Mouse (Mus musculus): ENCODE data around the gene Sytl2. TPM values are rescaled to one million over a fixed set of nuclear protein-coding genes. Genes with fewer than 3 reads are reported as not detected.

Gene Sytl2
- total RNA-seq, 1 experiment from 2014 or later, result 4.2 TPM

DNA sequence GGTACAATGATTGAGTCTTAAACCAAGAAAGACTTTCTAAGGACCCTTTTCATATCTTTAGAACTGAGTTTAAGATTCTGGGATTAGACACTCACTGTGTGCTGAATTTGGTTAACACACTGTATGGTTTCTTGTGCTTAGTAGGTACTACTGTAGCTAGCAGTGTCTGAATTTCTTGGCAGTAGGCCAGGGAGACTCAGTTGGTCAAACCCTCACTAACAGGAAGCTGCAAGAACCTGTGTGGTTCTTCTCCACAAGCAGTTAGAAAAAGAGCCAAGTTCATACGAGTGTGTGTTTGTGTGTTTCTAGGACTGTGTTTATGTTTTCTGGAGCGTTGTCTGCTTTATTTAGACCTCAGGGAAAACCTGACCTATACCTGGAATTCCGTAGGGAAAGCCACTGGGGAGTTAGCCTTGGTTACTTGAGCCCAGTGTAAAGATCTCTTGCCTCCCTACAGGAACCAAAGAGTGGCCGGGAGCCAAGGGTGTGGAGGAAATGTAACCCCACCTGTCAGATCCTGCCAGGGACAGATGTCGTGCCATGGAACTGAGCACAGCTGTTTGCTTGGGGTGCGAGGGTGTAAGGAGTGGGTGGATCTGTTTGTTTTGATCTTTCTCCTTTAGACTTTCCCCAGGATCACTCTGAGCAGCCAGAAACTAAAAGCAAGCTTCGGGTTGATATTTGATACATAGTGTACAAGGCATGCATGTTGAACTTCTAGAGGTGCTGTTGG, 10.3 kb downstream of the Sytl2 start:
- no peak for DNase-seq

DNA sequence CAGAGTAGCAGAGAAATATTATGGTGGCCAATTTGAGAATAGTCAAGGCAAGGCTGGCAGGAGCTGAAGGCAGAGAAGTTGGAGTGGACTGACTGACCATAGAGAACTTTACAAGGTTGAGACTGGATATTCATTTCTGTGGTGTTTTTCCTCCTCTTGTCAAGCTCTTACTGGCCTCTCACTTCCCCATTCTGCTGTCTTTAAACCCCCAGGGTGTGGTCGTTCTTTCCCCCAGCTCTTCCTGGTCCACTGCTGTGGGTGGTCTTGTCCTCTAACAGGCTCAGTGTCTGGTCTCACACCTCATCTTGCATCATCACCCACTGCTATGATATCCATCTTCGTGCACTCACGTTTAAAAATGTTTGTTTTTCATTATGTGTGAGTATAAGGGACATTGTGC, 11.4 kb downstream of the Sytl2 start:
- DNase-seq, result no peak

DNA sequence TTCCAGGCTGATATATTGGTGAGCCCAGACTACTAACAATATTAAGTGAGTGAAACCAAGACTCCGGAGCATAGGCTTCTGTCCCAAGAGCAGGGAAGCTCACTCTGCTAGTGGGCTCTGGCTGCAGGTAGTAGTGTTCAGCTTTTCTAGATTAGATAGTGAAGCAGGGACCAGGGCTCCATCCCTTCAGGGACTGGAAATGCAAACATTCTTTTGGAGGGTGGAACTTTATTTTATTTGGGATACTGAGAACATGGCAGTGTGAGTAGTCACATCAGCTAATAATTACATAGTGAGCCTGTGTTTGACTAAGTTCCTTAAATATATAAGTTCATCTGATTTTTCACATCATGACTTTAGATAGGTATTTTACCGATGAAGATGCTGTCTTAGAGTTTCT, 14.8 kb downstream of the Sytl2 start:
- DNase-seq, result no peak

DNA sequence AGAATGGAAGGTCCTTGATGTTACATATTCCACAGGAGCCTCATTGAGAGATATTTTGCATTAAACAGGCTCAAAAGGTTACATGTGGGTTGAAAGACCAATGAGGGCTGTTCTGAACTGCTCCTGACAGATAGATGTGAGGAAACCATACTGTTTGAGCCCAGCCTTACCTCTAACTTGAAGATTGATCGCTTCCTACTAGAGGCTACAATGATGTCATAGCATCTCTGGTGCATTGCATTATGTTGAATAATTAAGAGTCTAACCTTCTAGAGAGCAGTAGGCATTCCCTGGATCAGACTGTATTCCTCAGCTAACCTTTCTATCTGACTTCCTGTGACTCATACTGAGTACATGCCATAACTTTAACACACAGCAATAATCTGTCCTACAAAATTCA, 17.4 kb downstream of the Sytl2 start:
- DNase-seq, result no peak

DNA sequence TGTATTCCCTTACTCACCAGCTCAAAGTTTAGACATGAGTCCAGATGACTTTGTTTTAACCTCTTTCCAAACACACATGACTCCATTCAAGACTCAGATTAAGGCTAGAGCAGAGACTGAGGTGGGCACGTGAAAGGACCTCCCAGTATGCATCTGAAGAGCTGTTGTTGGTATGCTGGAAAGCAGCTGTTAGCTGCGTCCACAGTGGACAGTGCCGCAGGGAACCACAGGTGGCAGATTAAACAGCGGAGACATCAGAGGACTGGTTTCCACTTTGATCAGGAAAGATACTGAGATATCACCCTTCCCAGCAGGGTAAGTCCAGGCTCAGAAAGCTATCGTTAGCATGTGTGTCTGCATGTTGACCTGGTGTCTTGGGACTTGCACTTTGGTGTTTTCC, 18.1 kb downstream of the Sytl2 start:
- no peak for DNase-seq

DNA sequence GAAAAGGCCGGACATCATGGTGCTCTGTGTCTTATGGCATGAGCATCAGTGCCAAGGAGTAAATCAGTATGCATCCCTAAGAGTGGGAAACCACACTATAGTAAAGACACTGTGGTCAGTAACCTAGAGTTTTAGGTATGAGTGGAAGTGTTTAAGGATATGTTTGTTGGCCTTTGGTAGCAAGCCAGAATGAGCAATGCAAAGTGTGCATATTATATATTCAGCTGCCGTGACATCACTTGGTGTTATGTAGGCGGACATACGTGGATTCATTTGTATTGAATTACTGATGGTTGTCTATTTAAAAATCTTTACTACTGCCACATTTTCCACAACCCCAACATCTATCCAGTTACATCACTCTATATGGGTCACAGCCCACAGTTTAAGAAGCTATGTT, 23.1 kb downstream of the Sytl2 start:
- DNase-seq, result no peak

DNA sequence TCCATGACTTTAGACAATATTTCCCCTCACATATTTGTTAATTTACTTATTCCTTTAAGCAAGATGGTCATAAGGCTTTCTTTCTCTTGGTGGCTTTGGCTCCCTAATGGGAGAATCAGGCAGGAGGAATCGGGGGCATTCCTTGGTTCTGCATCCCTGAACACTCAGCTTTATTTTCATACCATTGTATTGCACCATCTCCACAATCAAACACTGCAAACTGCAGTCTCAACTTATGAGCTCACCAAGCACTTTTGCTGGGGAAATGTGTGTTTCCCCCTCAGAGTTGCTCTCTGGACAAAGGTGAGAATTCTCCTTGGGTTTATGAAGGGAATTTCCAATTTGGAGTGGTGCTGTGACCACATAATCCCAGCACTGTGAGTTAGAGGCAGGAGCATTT, 28.1 kb downstream of the Sytl2 start:
- DNase-seq, result no peak

DNA sequence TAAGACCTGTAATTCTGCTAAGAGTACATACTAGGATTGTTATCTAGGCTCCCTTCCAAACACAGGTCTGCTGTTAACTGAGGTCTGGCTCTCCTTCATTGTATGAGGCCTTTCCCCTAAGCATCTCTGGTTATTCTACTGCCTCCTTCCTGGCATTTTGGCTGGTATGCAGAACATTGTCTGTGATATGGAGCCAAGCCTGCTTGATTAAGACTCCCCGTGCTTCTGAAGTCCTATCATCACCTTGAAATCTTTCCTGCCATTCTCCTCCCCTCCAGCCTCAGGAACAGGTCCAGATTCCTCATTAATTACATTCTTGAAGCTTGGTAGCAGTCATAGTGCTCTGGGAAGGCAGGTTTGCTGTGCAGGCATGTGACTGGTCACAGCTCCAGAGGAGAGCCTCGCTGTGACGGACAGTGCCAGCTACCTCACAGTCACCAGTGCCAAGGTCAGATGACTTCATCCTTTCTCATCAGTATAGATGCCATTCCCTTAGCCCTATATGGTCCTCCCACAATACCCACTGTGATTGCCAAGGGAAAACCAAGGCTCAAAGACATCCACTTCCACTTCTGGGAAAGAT, 30.5 kb downstream of the Sytl2 start:
- peak; percentile 12 for DNase-seq

DNA sequence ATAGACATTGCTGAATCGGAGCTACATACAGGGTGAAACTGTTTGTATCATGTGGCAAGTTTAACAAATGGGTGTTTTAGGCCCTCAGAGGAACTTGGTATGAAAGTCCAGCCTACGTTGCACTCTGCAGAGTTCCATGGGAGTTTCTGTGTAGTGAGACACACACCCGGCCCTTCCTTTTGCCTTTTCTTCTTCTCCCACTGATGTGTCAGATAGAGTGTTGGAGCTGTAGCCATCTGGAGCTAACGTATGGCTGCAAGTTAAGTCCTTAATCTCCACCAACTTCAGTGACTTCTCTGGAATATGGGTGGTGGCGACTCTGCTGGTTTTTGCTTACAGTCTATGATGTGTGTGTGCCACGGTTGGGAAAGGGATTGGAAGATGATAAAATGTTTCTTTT, 32.3 kb downstream of the Sytl2 start:
- DNase-seq, result no peak

DNA sequence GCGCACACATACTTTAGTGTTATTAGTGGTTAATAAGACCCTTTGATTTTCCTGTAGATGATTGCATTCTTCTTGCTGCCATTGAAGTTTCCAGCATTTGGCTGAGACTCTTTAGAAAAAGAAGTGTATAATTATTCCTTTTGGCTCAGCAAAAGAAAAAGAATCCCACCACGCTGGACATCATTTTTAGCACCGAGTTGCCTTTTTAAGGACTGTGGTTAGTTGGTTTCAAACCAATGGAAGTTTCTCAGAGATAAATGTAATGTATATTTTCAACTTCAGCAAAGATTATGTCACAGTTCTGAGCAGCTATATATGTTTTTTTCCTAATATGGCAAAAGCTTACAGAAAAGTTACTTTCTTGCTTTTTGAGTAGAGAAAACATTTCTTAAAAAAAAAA, 32.8 kb downstream of the Sytl2 start:
- no peak for DNase-seq

DNA sequence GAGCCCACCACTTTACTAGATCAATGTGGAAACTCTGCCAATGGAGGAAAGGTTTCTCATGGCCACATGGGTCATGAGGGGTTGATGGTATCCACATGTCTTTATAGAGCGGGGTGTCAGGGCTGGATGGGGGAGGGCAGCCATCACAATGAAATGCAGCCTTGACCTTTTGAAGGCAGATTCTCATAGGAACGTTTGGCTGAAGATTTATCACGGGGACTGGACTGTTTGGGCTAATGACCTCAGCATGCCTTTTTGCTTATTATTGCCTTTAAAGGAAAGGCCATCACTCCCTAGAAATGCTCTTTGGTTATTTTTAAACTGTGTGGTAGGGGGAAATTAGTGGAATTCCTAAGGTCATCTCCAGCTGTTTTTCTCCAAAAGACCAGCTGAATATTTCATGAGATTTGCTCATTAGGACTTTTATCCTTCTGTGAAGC, 33.7 kb downstream of the Sytl2 start:
- DNase-seq, result no peak

DNA sequence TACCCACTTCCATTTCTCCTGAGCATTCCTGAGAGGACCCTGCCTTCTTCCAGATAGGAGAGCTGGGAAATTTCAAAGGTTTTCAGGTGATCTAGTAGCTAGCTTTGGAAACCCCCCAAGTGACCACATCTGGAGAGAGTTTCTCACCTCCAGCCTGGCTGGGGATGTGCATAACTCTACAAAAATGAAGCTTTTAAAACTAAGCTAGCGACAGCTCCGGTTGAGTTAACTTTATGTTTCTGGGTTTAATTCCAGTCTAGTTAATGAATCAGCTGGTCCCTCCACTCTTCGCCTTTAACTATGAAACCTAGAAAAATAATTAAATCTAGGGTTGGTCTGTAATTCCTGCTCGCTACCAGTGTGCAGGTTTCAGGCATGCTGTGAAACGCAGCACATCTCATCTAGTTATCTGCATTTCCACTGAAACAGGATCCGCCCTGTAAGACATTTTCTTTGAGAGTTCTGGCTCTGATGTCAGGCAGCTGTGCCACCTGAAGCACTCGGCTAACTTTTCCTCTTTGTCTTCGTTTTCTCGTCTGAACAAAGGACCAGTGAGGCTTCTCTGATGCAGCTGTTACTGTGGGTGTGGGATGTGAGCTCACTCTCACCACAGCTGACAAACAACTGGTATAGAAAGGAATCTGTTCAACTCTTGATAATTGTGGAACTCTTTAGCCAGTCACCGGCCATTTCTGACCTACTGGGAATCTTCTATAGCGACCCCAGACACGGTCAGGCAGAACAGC, 39.3 kb downstream of the Sytl2 start:
- no peak for DNase-seq

DNA sequence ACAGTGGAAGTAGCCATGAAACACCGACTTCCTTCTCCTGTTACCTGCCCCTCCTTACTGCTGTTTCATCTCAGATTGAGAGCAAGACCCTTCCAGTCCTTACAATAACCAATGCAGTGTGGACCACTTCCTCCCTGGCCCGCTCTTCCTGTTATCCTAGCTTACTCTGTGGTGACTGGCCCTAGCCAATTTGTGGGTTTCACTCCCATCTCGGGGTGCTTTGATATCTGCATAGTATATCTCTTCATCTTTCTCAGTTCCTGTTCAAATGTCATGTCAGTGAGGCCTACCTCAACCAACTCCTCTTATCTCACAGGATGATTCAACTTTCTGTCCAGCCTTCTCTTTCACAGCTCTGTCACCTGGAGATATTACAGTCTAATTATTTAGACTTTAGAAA, 42.9 kb downstream of the Sytl2 start:
- no peak for DNase-seq

DNA sequence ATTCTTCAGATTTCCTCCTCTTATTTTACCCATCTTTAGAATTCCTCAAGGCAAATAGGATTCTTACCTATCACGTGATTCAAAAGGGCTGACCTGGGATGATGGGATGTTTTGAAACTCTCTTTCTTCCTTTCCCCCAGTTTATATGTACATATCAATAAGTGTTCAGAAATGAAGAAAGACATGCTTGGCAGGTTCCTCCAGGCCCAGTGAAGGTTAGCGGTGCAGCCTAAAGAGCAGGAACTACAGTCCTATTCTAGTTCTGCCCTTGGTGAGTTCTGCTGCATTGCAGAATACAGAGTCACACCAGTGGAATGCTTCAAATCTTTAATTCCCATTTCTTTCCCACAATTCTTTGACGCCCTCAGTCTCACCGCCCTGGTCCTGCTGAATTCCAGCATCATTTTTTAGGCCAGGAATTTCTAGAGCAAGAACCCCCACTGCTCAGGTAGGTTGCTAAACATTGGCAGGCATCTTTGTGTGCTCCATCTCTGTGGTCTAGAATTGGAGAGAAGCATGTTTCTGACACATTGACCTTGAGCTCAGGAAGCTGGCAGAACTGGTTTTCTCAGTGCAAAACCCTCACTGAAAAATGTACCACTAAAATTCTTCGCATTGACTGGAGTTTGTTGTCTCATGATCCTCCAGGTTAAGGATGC, 45.9 kb downstream of the Sytl2 start:
- DNase-seq, result no peak

DNA sequence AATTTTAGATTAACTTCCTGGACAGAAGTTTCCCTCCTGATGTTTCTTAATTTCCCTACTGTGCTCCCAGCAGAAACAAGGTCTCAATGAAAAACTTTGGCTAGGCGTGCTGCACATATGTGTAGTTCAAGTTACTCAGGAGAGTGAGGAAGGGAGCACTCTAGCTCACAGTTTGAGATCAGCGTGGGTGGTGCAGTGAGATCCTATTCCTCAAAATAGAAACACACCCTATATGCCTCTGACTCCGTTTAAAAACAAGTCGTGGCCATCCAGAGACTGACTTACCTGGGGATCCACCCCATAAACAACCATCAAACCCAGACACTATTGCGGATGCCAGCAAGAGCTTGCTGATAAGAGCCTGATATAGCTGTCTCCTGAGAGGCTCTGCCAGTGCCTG, 47.0 kb downstream of the Sytl2 start:
- no peak for DNase-seq

DNA sequence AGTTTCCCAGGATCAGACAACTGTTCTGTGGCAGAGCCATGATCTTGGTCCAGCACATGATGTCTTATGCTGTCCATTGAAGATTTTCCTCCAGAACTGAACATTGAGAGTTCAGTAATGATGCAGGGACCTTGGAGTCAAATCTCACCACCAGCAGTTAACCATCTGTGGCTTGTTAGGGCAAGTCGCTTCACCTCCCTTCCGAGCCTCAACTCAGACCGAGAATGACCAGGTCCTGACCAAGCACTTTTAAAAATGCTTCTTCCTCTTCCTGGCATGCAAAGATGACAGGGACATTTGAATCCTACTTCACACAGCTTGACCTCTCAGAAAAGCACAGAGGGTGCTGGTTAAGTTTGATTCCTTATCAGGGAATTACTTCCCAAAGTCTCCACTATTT, 50.1 kb downstream of the Sytl2 start:
- DNase-seq, result no peak

DNA sequence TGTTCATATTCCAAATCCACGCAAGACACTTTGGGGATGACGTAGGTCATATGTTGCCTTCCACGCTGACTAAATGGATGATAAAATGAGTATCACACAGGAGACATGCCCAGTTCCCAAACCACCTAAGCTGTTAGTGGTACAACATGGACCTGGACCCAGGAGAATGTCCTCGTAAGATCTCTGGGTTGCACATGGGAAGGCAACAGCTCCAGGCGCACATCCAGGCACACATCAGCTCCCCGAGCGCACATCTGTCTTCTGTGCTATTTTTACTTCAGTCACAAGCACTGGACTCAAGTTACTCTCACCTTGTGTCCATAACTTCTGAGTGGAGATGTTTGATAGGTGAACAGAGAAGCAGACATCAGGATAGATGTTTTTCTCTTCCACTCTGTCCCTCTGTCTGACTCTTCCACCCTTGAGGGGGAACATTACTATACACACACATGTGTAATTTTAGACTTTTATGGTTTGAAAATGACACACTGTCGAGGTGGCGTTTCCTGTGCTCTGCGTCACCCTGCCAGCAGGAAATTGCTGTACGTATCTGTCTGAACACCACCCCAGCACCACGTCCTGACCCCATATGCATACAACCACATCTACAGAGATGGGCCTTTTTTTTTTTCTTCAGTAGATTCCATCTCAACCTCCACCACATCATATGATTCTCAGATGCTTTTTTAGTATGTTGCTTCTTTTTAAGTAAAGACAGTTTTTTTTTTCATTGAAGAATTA, 51.6 kb downstream of the Sytl2 start:
- DNase-seq, result no peak

DNA sequence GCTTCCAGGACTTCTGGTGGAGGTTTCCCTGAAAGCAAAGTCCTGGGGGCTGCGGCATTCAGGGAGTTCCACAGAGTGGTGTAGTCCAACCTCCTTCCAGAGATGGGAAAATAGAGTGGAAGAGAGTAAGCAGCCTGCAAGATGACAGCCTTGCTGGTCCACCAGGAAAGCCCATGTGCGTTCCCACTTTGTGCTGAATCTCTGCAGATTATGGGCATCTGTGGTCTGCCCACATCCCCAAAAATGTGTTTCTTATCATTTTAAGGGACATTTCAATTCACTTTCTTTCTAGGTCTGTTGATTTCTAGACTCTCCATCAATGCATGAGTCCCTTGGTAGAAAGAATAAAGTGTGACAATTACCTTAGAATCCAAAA, 52.2 kb downstream of the Sytl2 start:
- DNase-seq, result no peak

DNA sequence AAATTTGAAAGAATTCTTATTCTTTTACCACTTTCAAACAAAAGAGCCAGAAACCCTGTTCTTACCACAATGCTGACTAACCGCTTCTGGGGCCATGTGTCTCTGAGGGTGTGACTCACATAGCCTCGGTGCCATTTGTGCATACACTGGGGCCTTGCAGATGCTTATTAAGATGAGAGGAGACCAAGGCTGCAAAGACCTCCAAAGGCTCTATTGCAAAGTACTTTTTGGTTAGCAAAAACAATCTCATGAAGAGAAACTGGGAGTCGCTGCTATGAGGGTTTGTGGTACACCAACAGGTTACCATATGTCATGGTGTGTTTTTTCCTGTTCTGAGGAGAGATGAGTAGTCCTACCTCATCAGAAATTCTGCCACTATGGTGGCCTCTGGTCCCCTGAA, 53.4 kb downstream of the Sytl2 start:
- peak; percentile 12 for DNase-seq

DNA sequence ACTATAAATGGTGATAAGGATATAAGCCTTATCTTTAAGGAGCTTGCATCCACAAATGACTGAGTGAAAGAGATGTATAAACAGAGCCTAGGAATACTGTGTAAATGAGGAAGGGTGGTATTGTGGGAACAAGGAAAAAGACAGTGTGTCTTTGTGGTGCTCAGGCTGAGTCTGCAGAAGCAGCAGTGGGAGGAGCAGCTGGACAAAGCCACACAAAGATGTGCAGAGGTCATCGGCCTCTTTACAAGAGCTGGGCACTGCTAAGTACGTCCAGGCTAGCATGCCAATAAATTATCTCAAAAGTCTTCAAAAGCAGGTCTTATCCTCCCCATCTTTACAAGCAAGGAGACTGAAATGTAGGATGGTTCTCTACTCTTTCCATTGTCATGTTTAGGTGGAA, 53.9 kb downstream of the Sytl2 start:
- DNase-seq, result no peak

DNA sequence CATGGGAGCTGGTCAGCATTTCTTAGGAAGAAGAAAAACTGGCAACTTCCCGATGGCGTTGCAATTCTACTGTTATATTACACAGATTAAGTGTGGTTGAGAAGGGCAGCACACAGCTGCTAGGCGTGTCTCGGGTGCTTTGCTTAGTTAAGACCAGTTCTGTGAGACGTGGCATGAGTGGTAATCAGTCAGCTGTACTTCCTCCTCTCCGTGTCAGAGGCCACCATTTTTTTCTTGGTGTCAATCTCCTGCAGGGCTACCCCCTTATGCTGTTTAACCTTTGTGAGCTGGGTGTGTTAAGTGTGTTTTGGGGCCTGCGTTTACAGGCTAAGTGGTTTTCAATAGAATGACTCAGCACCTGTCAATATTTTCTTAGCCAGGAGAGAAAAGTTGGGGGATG, 60.7 kb downstream of the Sytl2 start:
- no peak for DNase-seq

DNA sequence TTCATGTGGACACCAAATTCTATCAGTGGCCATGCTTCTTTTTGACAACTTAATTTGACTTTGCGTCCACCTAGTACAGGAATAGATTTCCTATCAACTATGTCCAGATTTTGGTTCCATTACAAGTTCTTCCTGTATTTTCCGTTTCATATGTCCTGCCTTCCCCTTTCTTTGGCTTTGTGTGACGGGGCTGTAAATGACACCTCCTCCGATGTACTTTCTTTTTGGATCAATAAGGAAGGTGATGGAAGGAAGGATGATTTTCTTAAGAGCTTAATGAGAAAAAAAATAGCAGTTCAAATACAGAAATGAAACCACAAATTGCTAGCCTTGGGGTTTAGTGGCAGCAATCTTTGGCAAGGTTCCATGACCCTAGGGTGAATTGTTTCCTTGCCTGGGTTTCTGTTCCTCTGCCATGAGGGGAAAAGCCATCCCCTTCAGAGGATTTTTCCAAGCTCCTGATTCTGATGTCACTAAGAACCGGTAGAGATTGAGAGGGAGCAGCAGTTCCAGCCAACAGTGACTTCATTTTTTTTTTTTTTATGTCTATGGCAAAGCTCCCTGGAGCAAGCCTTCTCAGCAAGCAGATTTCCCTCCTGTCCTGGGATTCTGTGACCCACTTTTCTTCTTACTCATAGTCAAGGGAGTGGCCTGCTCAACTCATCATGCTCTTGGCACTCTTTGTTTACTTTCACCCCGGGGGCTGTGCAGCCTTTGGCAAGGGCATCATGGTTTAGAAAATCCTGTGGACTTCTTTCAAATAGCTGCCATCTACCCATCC, 68.2 kb downstream of the Sytl2 start:
- DNase-seq, result peak; percentile 11
